Mouse (Mus musculus): ENCODE measurements around the gene Ap1m1. TPM values are rescaled to one million over a fixed set of nuclear protein-coding genes. Genes with fewer than 3 reads are reported as not detected.
A peak's percentile ranks its signal among the peaks of the same experiment; 100 is the strongest.

Ap1m1 gene
- polyA plus RNA-seq, 1 experiment = 196 TPM

- H3K4me3 ChIP-seq (replicated peaks) = no peak overlapping the region
- H3K4me1 ChIP-seq = peaks cover 39% of the 10 kb centered on the region
- H3K27me3 ChIP-seq (replicated peaks) = peaks cover 40% of the 10 kb centered on the region
- H3K9me3 ChIP-seq = no peaks in the 10 kb centered on the region
- TF ChIP-seq FLI1 (IDR thresholded peaks at IDR 0.05; ENCODE audit: low read length) (no peak), GATA1 (IDR thresholded peaks at IDR 0.05; ENCODE audit: borderline replicate concordance, low read length) (no peak)
- H3K36me3 ChIP-seq (replicated peaks; ENCODE audit: low read length) = no peaks in the 10 kb centered on the region
These were observed 61.0 kb downstream of the Ap1m1 start for GRCm38 (mm10) chr8:72300654-72301400.

- peaks cover 37% of the 10 kb centered on the region for H3K4me1 ChIP-seq
- no peaks in the 10 kb centered on the region for H3K9me3 ChIP-seq
- TF ChIP-seq GATA1 (IDR thresholded peaks at IDR 0.05; ENCODE audit: borderline replicate concordance, low read length) = no peak
- no peak overlapping the region for H3K4me3 ChIP-seq (replicated peaks)
- H3K36me3 ChIP-seq (replicated peaks; ENCODE audit: low read length) = no peaks in the 10 kb centered on the region
- peaks cover 47% of the 10 kb centered on the region for H3K27me3 ChIP-seq (replicated peaks)
These were observed 61.7 kb downstream of the Ap1m1 start for GRCm38 (mm10) chr8:72301497-72301896.

- H3K36me3 ChIP-seq (replicated peaks; ENCODE audit: low read length) = no peaks in the 10 kb centered on the region
- H3K27me3 ChIP-seq (replicated peaks) = peaks cover 43% of the 10 kb centered on the region
- TF ChIP-seq FLI1 (IDR thresholded peaks at IDR 0.05; ENCODE audit: low read length) (no peak), GATA1 (IDR thresholded peaks at IDR 0.05; ENCODE audit: borderline replicate concordance, low read length) (no peak)
- H3K4me1 ChIP-seq = peaks cover 27% of the 10 kb centered on the region
- H3K4me3 ChIP-seq (replicated peaks) = peak overlapping the region; percentile 15
- H3K9me3 ChIP-seq = no peaks in the 10 kb centered on the region
These were observed 63.3 kb downstream of the Ap1m1 start for GRCm38 (mm10) chr8:72302986-72303612.

GRCm38 (mm10) chr8:72303633-72304032 lies 63.8 kb downstream of the Ap1m1 start:
- TF ChIP-seq FLI1 (IDR thresholded peaks at IDR 0.05; ENCODE audit: low read length) (no peak), GATA1 (IDR thresholded peaks at IDR 0.05; ENCODE audit: borderline replicate concordance, low read length) (no peak)
- Histone ChIP-seq H3K36me3 (replicated peaks; ENCODE audit: low read length) (no peaks in the 10 kb centered on the region), H3K4me1 (peaks cover 26% of the 10 kb centered on the region), H3K4me3 (replicated peaks) (peak overlapping the region; percentile 86), H3K9me3 (no peaks in the 10 kb centered on the region), H3K27me3 (replicated peaks) (peaks cover 42% of the 10 kb centered on the region)

GRCm38 (mm10) chr8:72305210-72305905 lies 65.5 kb downstream of the Ap1m1 start, which contains the start of gene Gm10282:
TSS of gene Gm10282 (minus strand) at chr8:72305260.
- H3K36me3 ChIP-seq (replicated peaks; ENCODE audit: low read length) = no peaks in the 10 kb centered on the region
- no peaks in the 10 kb centered on the region for H3K9me3 ChIP-seq
- H3K27me3 ChIP-seq (replicated peaks) = peaks cover 34% of the 10 kb centered on the region
- H3K4me3 ChIP-seq (replicated peaks) = no peak within 1 kb of the TSS
- H3K4me1 ChIP-seq = peaks cover 26% of the 10 kb centered on the region
- TF ChIP-seq FLI1 (IDR thresholded peaks at IDR 0.05; ENCODE audit: low read length) (no peak), GATA1 (IDR thresholded peaks at IDR 0.05; ENCODE audit: borderline replicate concordance, low read length) (no peak)

GRCm38 (mm10) chr8:72306913-72307312 lies 67.1 kb downstream of the Ap1m1 start:
- H3K27me3 ChIP-seq (replicated peaks) = peaks cover 27% of the 10 kb centered on the region
- H3K9me3 ChIP-seq = no peaks in the 10 kb centered on the region
- H3K4me3 ChIP-seq (replicated peaks) = no peak overlapping the region
- TF ChIP-seq GATA1 (IDR thresholded peaks at IDR 0.05; ENCODE audit: borderline replicate concordance, low read length) (no peak), FLI1 (IDR thresholded peaks at IDR 0.05; ENCODE audit: low read length) (no peak)
- peaks cover 32% of the 10 kb centered on the region for H3K4me1 ChIP-seq
- H3K36me3 ChIP-seq (replicated peaks; ENCODE audit: low read length) = no peaks in the 10 kb centered on the region

Other genes with a start within 250 kb of the Ap1m1 start
- gene Cyp4f18, start 230.4 kb upstream of the Ap1m1 start, polyA plus RNA-seq (2012; ENCODE audit: insufficient read depth, low replicate concordance) = 5.2 and 6.8 TPM in 2 replicates
- not detected in 2 replicates for gene Olfr372, start 198.8 kb upstream of the Ap1m1 start, polyA plus RNA-seq (2012; ENCODE audit: insufficient read depth, low replicate concordance)
- not detected in 2 replicates for gene Olfr373, start 156.8 kb upstream of the Ap1m1 start, polyA plus RNA-seq (2012; ENCODE audit: insufficient read depth, low replicate concordance)
- gene Olfr374, start 133.0 kb upstream of the Ap1m1 start, polyA plus RNA-seq (2012; ENCODE audit: insufficient read depth, low replicate concordance) = not detected in 2 replicates
- gene Tpm4, start 105.0 kb upstream of the Ap1m1 start, polyA plus RNA-seq (2012; ENCODE audit: insufficient read depth, low replicate concordance) = 84.6 and 1,037 TPM in 2 replicates
- gene Rab8a, start 78.8 kb upstream of the Ap1m1 start, polyA plus RNA-seq (2012; ENCODE audit: insufficient read depth, low replicate concordance) = 48.8 and 66.5 TPM in 2 replicates
- 2.3 and 4.8 TPM in 2 replicates for gene Hsh2d, start 50.4 kb upstream of the Ap1m1 start, polyA plus RNA-seq (2012; ENCODE audit: insufficient read depth, low replicate concordance)
- not detected in 2 replicates for gene Cib3, start 27.2 kb upstream of the Ap1m1 start, polyA plus RNA-seq (2012; ENCODE audit: insufficient read depth, low replicate concordance)
- not detected in 2 replicates for gene Gm11034, start 26.4 kb upstream of the Ap1m1 start, polyA plus RNA-seq (2012; ENCODE audit: insufficient read depth, low replicate concordance)
- gene Fam32a, start 20.3 kb upstream of the Ap1m1 start, polyA plus RNA-seq (2012; ENCODE audit: insufficient read depth, low replicate concordance) = 9.5 and 80.5 TPM in 2 replicates
- 27.5 and 64.2 TPM in 2 replicates for gene Gm10282, start 65.2 kb downstream of the Ap1m1 start, polyA plus RNA-seq (2012; ENCODE audit: insufficient read depth, low replicate concordance)
- 21.5 and 29.5 TPM in 2 replicates for gene Klf2, start 79.0 kb downstream of the Ap1m1 start, polyA plus RNA-seq (2012; ENCODE audit: insufficient read depth, low replicate concordance)
- gene Eps15l1, start 181.4 kb downstream of the Ap1m1 start, polyA plus RNA-seq (2012; ENCODE audit: insufficient read depth, low replicate concordance) = 5.9 and 8.1 TPM in 2 replicates
- gene Calr3, start 203.9 kb downstream of the Ap1m1 start, polyA plus RNA-seq (2012; ENCODE audit: insufficient read depth, low replicate concordance) = not detected in 2 replicates
- 0.77 and 1.3 TPM in 2 replicates for gene 1700030K09Rik, start 203.9 kb downstream of the Ap1m1 start, polyA plus RNA-seq (2012; ENCODE audit: insufficient read depth, low replicate concordance)
- 85.3 and 112 TPM in 2 replicates for gene Cherp, start 235.2 kb downstream of the Ap1m1 start, polyA plus RNA-seq (2012; ENCODE audit: insufficient read depth, low replicate concordance)